Mouse (Mus musculus) c-Kit-negative CD71-positive TER-119-positive erythroid progenitor cells, embryonic 14.5 days (primary cell): Measurements from ENCODE around the gene Hlcs.

ENCODE experiments used
- DNase-seq: peaks from one replicate; pipeline ENCODE4 v3.0.0-alpha.2; 2013; ENCODE audit warnings: low read depth, low spot score

The Hlcs gene

DNA sequence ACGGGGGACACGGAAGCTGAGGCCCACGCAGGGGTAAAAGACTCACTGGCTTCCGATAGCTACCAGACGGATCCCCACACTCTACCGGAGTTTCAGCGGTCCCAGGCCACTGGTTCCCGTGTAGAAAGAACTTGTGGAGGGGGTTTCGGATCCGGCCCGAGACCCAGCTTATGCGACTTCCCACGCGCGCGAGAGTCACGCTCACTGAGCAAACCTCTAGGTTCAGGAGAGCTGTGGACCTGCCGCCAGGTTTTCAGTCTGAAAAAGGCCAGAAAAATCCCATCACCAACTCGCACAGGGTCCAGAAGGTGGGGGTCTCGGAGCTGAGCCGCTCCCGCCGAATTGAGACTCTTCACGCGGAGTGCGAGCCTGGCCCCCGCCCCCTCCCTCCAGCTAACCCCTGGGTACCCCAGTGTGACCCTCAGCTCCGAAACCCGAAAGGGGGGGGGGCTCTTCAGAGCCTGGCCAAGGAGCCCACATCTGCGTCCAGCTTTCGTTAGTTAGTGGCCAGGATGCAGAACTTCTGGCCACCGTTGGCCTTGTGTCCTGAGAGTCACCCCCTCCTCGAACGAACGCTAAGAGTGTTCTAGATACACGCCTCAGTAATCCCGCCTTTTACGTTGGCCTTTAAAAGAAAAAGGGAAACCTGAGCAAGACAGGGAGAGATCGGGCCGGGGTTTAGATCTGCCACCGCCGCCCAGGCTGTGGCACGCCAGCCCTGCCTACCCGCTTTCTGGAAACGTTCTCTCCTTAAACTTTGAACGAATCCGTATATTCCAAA, 234.1 kb downstream of the Hlcs start:
- DNase-seq: no peak
